Comparison of ENCODE assay signal across 9 mouse cellular contexts in the genomic region with DNA sequence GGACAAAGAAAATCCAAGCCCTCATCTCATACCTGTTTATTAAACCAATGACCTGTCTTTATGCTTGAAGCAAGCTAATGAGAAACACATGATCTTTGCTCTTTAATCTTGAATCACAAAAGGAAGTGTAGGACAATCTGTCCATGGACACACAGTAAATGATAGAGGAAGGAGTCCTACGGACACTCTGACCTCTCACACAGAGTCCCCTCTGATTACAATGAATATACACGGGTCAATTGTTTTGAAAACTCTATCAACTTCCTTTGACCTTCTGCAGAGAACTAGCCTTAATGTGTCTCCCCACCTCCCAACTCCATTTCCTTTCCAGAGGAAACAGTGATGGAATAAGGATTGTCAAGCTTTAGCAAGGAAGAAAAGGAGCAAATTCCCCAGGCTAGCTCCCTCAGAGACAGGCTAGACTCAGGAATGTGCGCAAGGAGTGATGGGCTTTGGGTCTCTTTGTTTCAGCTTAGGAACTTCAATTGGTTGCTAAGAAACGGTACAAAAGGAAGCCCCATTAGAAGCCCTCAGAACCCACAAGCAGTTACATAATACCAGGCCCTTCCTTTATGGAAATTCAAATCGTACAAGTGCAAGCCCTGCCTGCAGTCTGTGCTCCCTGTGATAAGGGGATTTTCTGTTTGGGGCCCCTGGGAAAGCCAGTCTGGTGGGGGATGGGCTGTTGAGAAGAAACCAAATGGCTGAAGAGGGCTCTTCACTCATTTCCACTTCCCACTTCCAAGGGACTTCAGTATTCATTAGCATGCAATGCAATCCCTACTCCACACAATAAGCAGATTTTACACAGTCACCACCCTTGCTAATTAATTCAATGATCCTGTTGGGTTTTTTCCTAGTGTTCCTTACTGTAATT.
DNase-seq lines count a peak whose midpoint lies in the region; ATAC-seq and TF ChIP-seq lines count a peak whose summit lies in the region.
"Had no signal": no experiment of that assay in that cellular context is flagged by ENCODE, and none has a peak within 500 bp of the region (broad histone marks: within the 10 kb centered on the region; RNA-seq: fewer than 3 reads in every experiment).

No protein-coding gene starts in this region.

- no peak overlapping the region for H3K9ac ChIP-seq in hindbrain, embryonic 14.5 days
- no peak overlapping the region for H3K9ac ChIP-seq in midbrain, embryonic 16.5 days (ENCODE audit: low read depth, low read length)

- H3K27me3 ChIP-seq in hindbrain, embryonic 14.5 days (ENCODE audit: control insufficient read depth, insufficient read depth, low read length), result no peaks in the 10 kb centered on the region
- no peaks in the 10 kb centered on the region for H3K27me3 ChIP-seq in midbrain, embryonic 16.5 days (ENCODE audit: control insufficient read depth, insufficient read depth, low read depth, low read length)
- no peaks in the 10 kb centered on the region for H3K27me3 ChIP-seq in cerebellum, adult 2 months (ENCODE audit: control insufficient read depth, insufficient read depth, low read length)

- peaks cover 12% of the 10 kb centered on the region for H3K4me1 ChIP-seq in hindbrain, embryonic 14.5 days (replicated peaks; ENCODE audit: control insufficient read depth, insufficient read depth, low read length)
- H3K4me1 ChIP-seq in midbrain, embryonic 16.5 days (ENCODE audit: control insufficient read depth, insufficient read depth, low read length), result peaks cover 8% of the 10 kb centered on the region; the same call in 1 of the 2 replicates
- H3K4me1 ChIP-seq in cerebellum, adult 2 months (ENCODE audit: control insufficient read depth, insufficient read depth, low read length), result no peaks in the 10 kb centered on the region

- ATAC-seq in hindbrain, embryonic 14.5 days (ENCODE audit: low FRiP score), result peak; percentile 88
- peak; percentile 91 for ATAC-seq in midbrain, embryonic 16.5 days
- ATAC-seq: intestine, postnatal 0 days had no signal

- no peak for TF ChIP-seq POLR2A in cerebellum, adult 2 months (IDR thresholded peaks at IDR 0.05; ENCODE audit: borderline replicate concordance, insufficient read depth, low read length)

- H3K9me3 ChIP-seq in hindbrain, embryonic 14.5 days (ENCODE audit: control insufficient read depth, low read length), result no peaks in the 10 kb centered on the region
- no peaks in the 10 kb centered on the region for H3K9me3 ChIP-seq in midbrain, embryonic 16.5 days (replicated peaks; ENCODE audit: control insufficient read depth, low read length, poor library complexity, severe bottlenecking)

- no peak overlapping the region for H3K4me2 ChIP-seq in hindbrain, embryonic 14.5 days (replicated peaks)
- H3K4me2 ChIP-seq in midbrain, embryonic 16.5 days (ENCODE audit: low read length), result no peak overlapping the region

- peak; percentile 78 for DNase-seq in ZHBTc4 (ENCODE audit: low read depth, low spot score)
- peak; percentile 61 for DNase-seq in embryo, embryonic 9.5 days (ENCODE audit: extremely low spot score)
- DNase-seq in hindbrain, embryonic 14.5 days (ENCODE audit: low spot score), result peak; percentile 46
- DNase-seq in urinary bladder, adult 2 months (ENCODE audit: low spot score), result no peak
- DNase-seq in lung, adult 18-20 months, result no peak
- DNase-seq in cerebellum, adult 2 months, result no peak
- DNase-seq: cerebellum, postnatal 10 days had no signal

- no peak overlapping the region for H3K4me3 ChIP-seq in hindbrain, embryonic 14.5 days (replicated peaks; ENCODE audit: low read length)
- no peak overlapping the region for H3K4me3 ChIP-seq in midbrain, embryonic 16.5 days (ENCODE audit: low read depth, low read length)
- H3K4me3 ChIP-seq in cerebellum, adult 2 months (replicated peaks; ENCODE audit: insufficient read depth, low read depth, low read length), result no peak overlapping the region

- 6% methylated on average over 5 of the region's 5 CpGs for WGBS in hindbrain, embryonic 14.5 days
- WGBS in midbrain, embryonic 16.5 days, result 7% methylated on average over 5 of the region's 5 CpGs
- 28% methylated on average over 5 of the region's 5 CpGs for WGBS in cerebellum, adult 2 months

- no peaks in the 10 kb centered on the region for H3K36me3 ChIP-seq in hindbrain, embryonic 14.5 days (replicated peaks; ENCODE audit: control insufficient read depth, insufficient read depth)
- no peaks in the 10 kb centered on the region for H3K36me3 ChIP-seq in midbrain, embryonic 16.5 days (ENCODE audit: control insufficient read depth, insufficient read depth, low read length)

- TF ChIP-seq CTCF in cerebellum, adult 2 months (IDR thresholded peaks at IDR 0.05; ENCODE audit: borderline replicate concordance, insufficient read depth, low read depth, low read length), result no peak

- H3K27ac ChIP-seq in hindbrain, embryonic 14.5 days, result peak overlapping the region; percentile 21; the same call in 1 of the 2 replicates
- peak overlapping the region; percentile 39; the same call in 1 of the 2 replicates for H3K27ac ChIP-seq in midbrain, embryonic 16.5 days (ENCODE audit: low read length)
- H3K27ac ChIP-seq in cerebellum, adult 2 months (ENCODE audit: insufficient read depth, low read length), result no peak overlapping the region

Comparison
In these comparisons a context has a peak if more than half of its experiments do, and no peak if none do; other contexts are left out.
1. DNase-seq: peak in ZHBTc4 (single experiment), embryo, embryonic 9.5 days (single experiment) and hindbrain, embryonic 14.5 days (single experiment); none in urinary bladder, adult 2 months (single experiment), lung, adult 18-20 months (0 of 2) and cerebellum, adult 2 months (0 of 2).